Comparison of ENCODE assay signal across 21 mouse cellular contexts in the genomic region with DNA sequence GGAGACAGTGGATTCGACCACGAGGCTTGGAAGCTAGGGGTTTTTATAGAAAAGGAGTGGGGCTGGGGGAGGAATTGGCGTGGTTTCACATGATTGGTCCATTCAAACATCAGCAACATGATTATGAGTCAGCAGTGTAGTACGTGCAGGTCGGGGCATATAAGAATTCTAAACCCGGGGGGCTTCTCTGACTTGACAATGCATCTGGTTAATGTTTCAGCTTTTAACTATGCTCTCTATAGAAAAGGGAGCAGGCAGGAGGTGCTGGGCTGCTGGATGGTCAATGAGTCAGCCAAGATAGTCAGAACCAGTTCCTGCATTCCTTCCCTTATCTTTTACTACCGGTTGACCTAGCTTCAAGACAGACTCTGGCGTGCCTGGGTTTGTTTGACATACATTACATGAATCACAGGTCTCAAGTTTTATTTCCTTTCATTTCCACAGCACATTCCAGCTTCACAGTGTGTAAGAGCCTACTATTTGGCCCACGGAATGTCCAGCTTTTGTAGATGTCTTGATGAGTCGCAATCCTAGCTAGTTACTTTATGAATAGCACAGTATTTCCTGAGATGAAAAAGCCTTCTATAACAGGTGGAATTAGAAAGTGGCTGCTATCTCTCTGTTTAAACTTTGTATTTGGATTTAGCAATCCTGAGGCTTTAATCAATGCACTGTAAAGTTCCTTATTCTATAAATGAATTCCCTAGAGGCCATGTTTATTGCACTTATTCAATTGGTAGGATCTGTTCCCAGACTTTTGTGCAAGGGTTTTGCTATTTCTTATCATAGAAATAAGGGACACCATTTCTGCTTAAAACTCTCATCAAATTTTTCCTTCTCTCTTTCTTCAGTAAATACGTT.
DNase-seq lines count a peak whose midpoint lies in the region; ATAC-seq and TF ChIP-seq lines count a peak whose summit lies in the region.
"Had no signal": no experiment of that assay in that cellular context is flagged by ENCODE, and none has a peak within 500 bp of the region (broad histone marks: within the 10 kb centered on the region; RNA-seq: fewer than 3 reads in every experiment).

No protein-coding gene starts in this region.

- no peak overlapping the region for H3K27ac ChIP-seq in intestine, embryonic 14.5 days (ENCODE audit: low read depth)
- no peak overlapping the region for H3K27ac ChIP-seq in intestine, postnatal 0 days (ENCODE audit: low read depth, low read length)
- peak overlapping the region; percentile 58 for H3K27ac ChIP-seq in stomach, embryonic 16.5 days (ENCODE audit: low read length)
- H3K27ac ChIP-seq: forebrain, embryonic 12.5 days; hindbrain, embryonic 13.5 days; kidney, embryonic 15.5 days; midbrain, embryonic 10.5 days; neural tube, embryonic 12.5 days had no signal

- intact Hi-C loops in left cerebral cortex, postnatal 10 days (cut with DNase I), result no loop called here

- no peaks in the 10 kb centered on the region for H3K36me3 ChIP-seq in intestine, embryonic 14.5 days (ENCODE audit: control insufficient read depth, insufficient read depth, low read length)
- no peaks in the 10 kb centered on the region for H3K36me3 ChIP-seq in intestine, postnatal 0 days (ENCODE audit: control insufficient read depth, insufficient read depth)
- no peaks in the 10 kb centered on the region for H3K36me3 ChIP-seq in stomach, embryonic 16.5 days (ENCODE audit: control insufficient read depth, insufficient read depth, low read length)
- H3K36me3 ChIP-seq: forebrain, embryonic 12.5 days; hindbrain, embryonic 13.5 days; kidney, embryonic 15.5 days; midbrain, embryonic 10.5 days; neural tube, embryonic 12.5 days had no signal

- peak; percentile 54 for DNase-seq in intestine, embryonic 14.5 days (ENCODE audit: low spot score)
- no peak for DNase-seq in Patski (ENCODE audit: low read depth, low spot score)
- peak; percentile 39 to 57 for DNase-seq in urinary bladder, postnatal 36 days (ENCODE audit: low spot score in 2 of 2)
- no peak for DNase-seq in left cerebral cortex, postnatal 10 days (ENCODE audit: extremely low spot score in 1 of 2, low spot score in 2 of 2)
- DNase-seq in frontal cortex, postnatal 10 days (ENCODE audit: low spot score in 2 of 2), result no peak
- DNase-seq: adrenal gland, postnatal 10 days; B cell, adult 2 months; cerebellum, adult 9-10 months; gastrocnemius, postnatal 14 days; lung, postnatal 14 days; right cerebral cortex, adult 18-20 months; thymus, adult 2 months had no signal

- POLR2A ChIA-PET in Patski (lab: Charles Lee), result no interaction called here

- no peak overlapping the region for H3K4me2 ChIP-seq in intestine, embryonic 14.5 days (ENCODE audit: low read length)
- H3K4me2 ChIP-seq in intestine, postnatal 0 days (replicated peaks; ENCODE audit: low read depth), result no peak overlapping the region
- no peak overlapping the region for H3K4me2 ChIP-seq in stomach, embryonic 16.5 days (ENCODE audit: low read depth, low read length)
- H3K4me2 ChIP-seq: forebrain, embryonic 12.5 days; hindbrain, embryonic 13.5 days; kidney, embryonic 15.5 days; neural tube, embryonic 12.5 days had no signal

- in situ Hi-C loops in Patski (cut with MboI; ENCODE audit: low pct_unique_long_range_greater_than_20kb), result no loop called here

- no peaks in the 10 kb centered on the region for H3K27me3 ChIP-seq in intestine, embryonic 14.5 days (replicated peaks; ENCODE audit: control insufficient read depth, insufficient read depth, low read length)
- no peaks in the 10 kb centered on the region for H3K27me3 ChIP-seq in intestine, postnatal 0 days (replicated peaks; ENCODE audit: control insufficient read depth, insufficient read depth, low read length)
- no peaks in the 10 kb centered on the region for H3K27me3 ChIP-seq in Patski
- H3K27me3 ChIP-seq in stomach, embryonic 16.5 days (ENCODE audit: control insufficient read depth, insufficient read depth, low read length), result no peaks in the 10 kb centered on the region
- H3K27me3 ChIP-seq: forebrain, embryonic 12.5 days; hindbrain, embryonic 13.5 days; kidney, embryonic 15.5 days; neural tube, embryonic 12.5 days had no signal

- peak; percentile 86 for ATAC-seq in intestine, embryonic 14.5 days (replicated peaks; ENCODE audit: low FRiP score, low TSS enrichment, low read depth)
- ATAC-seq in intestine, postnatal 0 days, result no peak
- peak; percentile 79 for ATAC-seq in Patski
- ATAC-seq in stomach, embryonic 16.5 days (ENCODE audit: insufficient read depth, low FRiP score), result peak; percentile 89
- ATAC-seq: activated CD4-positive, CD25-positive, alpha-beta regulatory T cell, adult 4 months; inflammation-experienced regulatory T-cells, adult 6 months had no signal

- no peak for TF ChIP-seq CTCF in intestine, postnatal 0 days (IDR thresholded peaks at IDR 0.05; ENCODE audit: low read depth)
- no peak for TF ChIP-seq CTCF in Patski (IDR thresholded peaks at IDR 0.05)

- WGBS in intestine, embryonic 14.5 days, result 53% methylated on average over 11 of the region's 11 CpGs
- 39% methylated on average over 11 of the region's 11 CpGs for WGBS in intestine, postnatal 0 days
- 55% methylated on average over 11 of the region's 11 CpGs for WGBS in stomach, embryonic 16.5 days

- no peak overlapping the region for H3K9ac ChIP-seq in intestine, embryonic 14.5 days (ENCODE audit: low read length)
- H3K9ac ChIP-seq in intestine, postnatal 0 days (ENCODE audit: low read depth, low read length), result no peak overlapping the region
- no peak overlapping the region for H3K9ac ChIP-seq in stomach, embryonic 16.5 days (ENCODE audit: low read length)
- H3K9ac ChIP-seq: forebrain, embryonic 12.5 days; hindbrain, embryonic 13.5 days; kidney, embryonic 15.5 days; neural tube, embryonic 12.5 days had no signal

- CTCF ChIA-PET in Patski (lab: Charles Lee), result interaction anchor here (1.6 kb wide), 1 partner anchor 13 kb away, joined by 4 read pairs; no protein-coding TSS in a partner anchor

- no peaks in the 10 kb centered on the region for H3K4me1 ChIP-seq in intestine, embryonic 14.5 days (replicated peaks; ENCODE audit: control insufficient read depth, insufficient read depth, low read length)
- no peaks in the 10 kb centered on the region for H3K4me1 ChIP-seq in intestine, postnatal 0 days (replicated peaks; ENCODE audit: control insufficient read depth, insufficient read depth, low read length)
- no peaks in the 10 kb centered on the region for H3K4me1 ChIP-seq in stomach, embryonic 16.5 days (ENCODE audit: control insufficient read depth, insufficient read depth, low read length)
- H3K4me1 ChIP-seq: forebrain, embryonic 12.5 days; hindbrain, embryonic 13.5 days; kidney, embryonic 15.5 days; midbrain, embryonic 10.5 days; neural tube, embryonic 12.5 days had no signal

- H3K9me3 ChIP-seq in intestine, embryonic 14.5 days (ENCODE audit: control insufficient read depth, low read length), result no peaks in the 10 kb centered on the region
- no peaks in the 10 kb centered on the region for H3K9me3 ChIP-seq in intestine, postnatal 0 days (ENCODE audit: control insufficient read depth)
- no peaks in the 10 kb centered on the region for H3K9me3 ChIP-seq in stomach, embryonic 16.5 days (replicated peaks; ENCODE audit: control insufficient read depth, low read length)
- H3K9me3 ChIP-seq: forebrain, embryonic 12.5 days; hindbrain, embryonic 13.5 days; kidney, embryonic 15.5 days; midbrain, embryonic 10.5 days; neural tube, embryonic 12.5 days had no signal

- no peak overlapping the region for H3K4me3 ChIP-seq in intestine, embryonic 14.5 days (ENCODE audit: low read depth, low read length)
- H3K4me3 ChIP-seq in intestine, postnatal 0 days (ENCODE audit: low read depth, low read length), result no peak overlapping the region
- no peak overlapping the region for H3K4me3 ChIP-seq in stomach, embryonic 16.5 days (replicated peaks; ENCODE audit: low read length)
- H3K4me3 ChIP-seq: forebrain, embryonic 12.5 days; hindbrain, embryonic 13.5 days; kidney, embryonic 15.5 days; midbrain, embryonic 10.5 days; neural tube, embryonic 12.5 days had no signal

Comparison
In these comparisons a context has a peak if more than half of its experiments do, and no peak if none do; other contexts are left out.
1. DNase-seq: peak in intestine, embryonic 14.5 days (single experiment) and urinary bladder, postnatal 36 days (2 of 2); none in Patski (single experiment), left cerebral cortex, postnatal 10 days (0 of 2) and frontal cortex, postnatal 10 days (0 of 2).